1 mouse cellular context compared by ENCODE assay signal in the genomic region with DNA sequence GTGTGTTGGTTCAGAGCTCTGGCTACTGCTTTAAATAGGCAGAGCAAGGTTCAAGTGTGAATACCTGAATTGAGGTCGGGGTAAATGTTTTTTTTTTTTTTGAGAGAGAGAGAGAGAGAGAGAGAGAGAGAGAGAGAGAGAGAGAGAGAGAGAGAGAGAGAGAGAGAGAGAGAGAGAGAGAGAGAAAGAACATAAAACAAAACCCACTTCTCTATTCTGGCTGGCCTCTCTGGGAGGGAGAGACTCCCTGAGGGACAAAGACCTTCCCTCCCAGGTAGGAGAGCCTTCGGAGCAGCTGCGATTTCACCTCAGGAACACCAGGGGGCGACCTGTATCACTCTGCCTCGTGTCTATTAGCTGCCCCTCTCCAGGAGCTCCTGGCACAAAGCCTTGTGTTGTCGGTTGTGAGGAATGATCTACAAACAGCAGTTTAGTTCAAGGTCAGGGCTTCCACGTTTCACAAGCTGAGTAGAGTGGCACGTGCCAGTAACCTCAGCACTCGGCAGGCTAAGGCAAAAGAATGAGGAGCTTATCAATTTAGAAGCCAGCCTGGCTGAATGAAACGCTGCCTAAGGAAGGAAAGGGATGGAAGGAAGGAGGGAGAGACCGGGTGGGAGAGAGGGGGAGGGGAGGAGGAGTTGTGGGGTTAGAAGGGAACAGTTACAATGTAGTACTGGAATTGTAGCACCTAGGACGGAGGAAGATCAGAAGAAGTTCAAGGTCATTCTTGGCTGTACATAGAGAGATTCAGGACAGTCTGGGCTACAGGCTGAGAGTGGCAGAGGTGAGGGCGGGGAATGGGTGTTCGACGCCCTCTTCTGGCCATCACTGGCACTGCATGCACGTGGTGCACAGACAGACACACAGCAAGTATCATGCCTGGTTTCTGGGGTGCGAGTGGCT.
TF ChIP-seq lines count a peak whose summit lies in the region.

No protein-coding gene starts in this region.

TF ChIP-seq in C2C12, 6 proteins besides CTCF, POLR2A, EP300 and RAD21:
- TF ChIP-seq FOSL1 (IDR thresholded peaks at IDR 0.05; ENCODE audit: insufficient read depth, low read length, poor library complexity, severe bottlenecking): no peak
- TF ChIP-seq MAX (IDR thresholded peaks at IDR 0.05): peak; percentile 23
- no peak for TF ChIP-seq CEBPB (IDR thresholded peaks at IDR 0.05; ENCODE audit: low read depth)
- no peak for TF ChIP-seq MYOG (IDR thresholded peaks at IDR 0.05; ENCODE audit: control insufficient read depth, extremely low read depth, insufficient read length)
- TF ChIP-seq MYOD1 (IDR thresholded peaks at IDR 0.05; ENCODE audit: control insufficient read depth, insufficient read length, low read depth): no peak
TF ChIP-seq in C2C12: peak in this region for 1.
